Mouse (Mus musculus): ENCODE results near the gene Slc37a3. TPM values are rescaled to one million over a fixed set of nuclear protein-coding genes. Genes with fewer than 3 reads are reported as not detected.
"Not testable (repeated sequence)": the region's sequence is repeated elsewhere in the genome, so short reads cannot be mapped to it uniquely, and the experiment has no call there.

The Slc37a3 gene
- polyA plus RNA-seq, 1 experiment from 2014 or later: 52.1 TPM

DNA sequence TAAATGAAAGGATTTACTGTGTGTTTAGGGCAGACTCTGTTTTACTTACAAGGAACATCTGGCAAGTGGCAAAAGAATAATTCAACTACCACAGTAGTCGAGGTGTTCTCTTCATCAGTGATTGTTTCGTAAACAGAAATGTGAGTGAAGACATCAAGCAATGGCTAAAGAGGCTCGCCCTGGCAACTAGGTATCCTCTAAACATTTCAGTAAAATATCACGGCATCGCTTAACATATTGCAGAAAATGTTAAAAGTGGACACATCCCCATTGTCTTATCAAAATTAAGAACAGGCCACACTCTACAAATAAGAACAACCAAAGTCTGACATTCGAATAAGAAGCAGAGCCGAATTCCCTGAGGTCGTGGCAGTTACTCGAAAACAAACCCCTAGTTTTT is 700 bp downstream of the Slc37a3 start:
- H3K4me3 ChIP-seq (replicated peaks): peak overlapping the region; percentile 84
- peaks cover 21% of the 10 kb centered on the region for H3K4me1 ChIP-seq
- H3K27me3 ChIP-seq: peaks cover 22% of the 10 kb centered on the region
- H3K9me3 ChIP-seq: no peaks in the 10 kb centered on the region
- peak overlapping the region; percentile 60 for H3K4me2 ChIP-seq
- 31% methylated on average over 9 of the region's 9 CpGs for WGBS
- H3K36me3 ChIP-seq (replicated peaks): peaks cover 15% of the 10 kb centered on the region
- H3K27ac ChIP-seq: no peak overlapping the region
- no peak for ATAC-seq (ENCODE audit: low FRiP score)
- peak overlapping the region; percentile 84 for H3K9ac ChIP-seq

DNA sequence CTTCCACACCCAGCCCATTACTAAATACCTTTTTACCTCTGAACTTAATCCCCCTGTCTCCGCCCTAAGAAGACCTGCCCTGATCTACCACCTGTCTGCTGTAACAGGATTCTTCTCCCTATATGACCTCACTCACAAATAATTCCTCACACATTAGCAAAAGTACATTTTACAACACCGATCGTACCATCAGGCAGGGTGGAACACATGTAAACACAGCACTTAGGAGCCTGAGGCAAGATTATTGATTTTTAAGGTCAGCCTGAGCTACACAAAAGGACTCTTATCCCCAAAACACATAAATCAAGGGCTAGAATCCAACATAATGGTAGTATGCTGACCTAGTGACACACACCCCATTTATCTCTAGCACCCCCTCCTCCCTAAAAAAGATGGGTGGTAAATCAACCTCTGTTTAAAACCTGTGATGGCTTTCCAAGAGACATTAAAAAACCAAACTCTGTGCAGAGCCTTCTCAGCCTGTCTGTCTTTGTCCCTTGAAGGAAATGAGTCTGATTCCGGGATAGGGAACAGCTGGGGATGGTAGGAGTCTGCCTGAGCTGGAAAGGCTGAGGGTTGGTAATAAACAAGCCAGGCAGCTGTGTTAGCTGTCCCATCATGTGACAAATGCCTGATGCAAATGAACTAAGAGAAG is 4.0 kb downstream of the Slc37a3 start:
- Histone ChIP-seq H3K9me3 (no peaks in the 10 kb centered on the region), H3K36me3 (replicated peaks) (peaks cover 18% of the 10 kb centered on the region), H3K4me1 (peaks cover 14% of the 10 kb centered on the region), H3K4me3 (replicated peaks) (no peak overlapping the region), H3K4me2 (no peak overlapping the region), H3K27me3 (0 out of 2 replicates have a peak, but pooled peaks cover 1% of the 10 kb centered on the region), H3K27ac (no peak overlapping the region), H3K9ac (no peak overlapping the region)
- no peak for ATAC-seq (ENCODE audit: low FRiP score)
- WGBS: 89% methylated on average over 4 of the region's 4 CpGs

DNA sequence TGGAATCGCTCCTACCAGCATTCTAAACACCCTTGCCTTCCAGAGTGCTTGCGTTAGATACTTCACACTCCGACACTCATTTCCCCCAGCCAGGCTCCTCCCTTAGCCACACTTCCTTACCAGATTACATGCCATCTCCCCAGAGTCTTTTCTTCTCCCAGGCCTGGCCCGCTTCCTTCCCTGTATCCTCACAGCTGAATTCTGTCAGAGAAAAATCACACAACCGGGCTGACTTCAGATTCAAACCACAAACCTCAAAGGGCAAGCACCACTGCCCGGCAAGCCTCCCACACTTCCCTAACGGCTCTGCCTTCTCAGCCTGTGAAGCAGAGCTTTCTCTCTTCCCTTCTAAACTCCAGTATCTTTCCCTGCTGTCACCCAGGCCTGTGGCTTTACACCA is 4.7 kb downstream of the Slc37a3 start:
- 80% methylated on average over 7 of the region's 7 CpGs for WGBS
- ATAC-seq (ENCODE audit: low FRiP score): no peak
- H3K27me3 ChIP-seq: no peaks in the 10 kb centered on the region
- H3K4me2 ChIP-seq: no peak overlapping the region
- H3K9ac ChIP-seq: no peak overlapping the region
- peaks cover 18% of the 10 kb centered on the region for H3K36me3 ChIP-seq (replicated peaks)
- H3K4me3 ChIP-seq (replicated peaks): no peak overlapping the region
- H3K4me1 ChIP-seq: peaks cover 14% of the 10 kb centered on the region
- H3K27ac ChIP-seq: no peak overlapping the region
- H3K9me3 ChIP-seq: no peaks in the 10 kb centered on the region

DNA sequence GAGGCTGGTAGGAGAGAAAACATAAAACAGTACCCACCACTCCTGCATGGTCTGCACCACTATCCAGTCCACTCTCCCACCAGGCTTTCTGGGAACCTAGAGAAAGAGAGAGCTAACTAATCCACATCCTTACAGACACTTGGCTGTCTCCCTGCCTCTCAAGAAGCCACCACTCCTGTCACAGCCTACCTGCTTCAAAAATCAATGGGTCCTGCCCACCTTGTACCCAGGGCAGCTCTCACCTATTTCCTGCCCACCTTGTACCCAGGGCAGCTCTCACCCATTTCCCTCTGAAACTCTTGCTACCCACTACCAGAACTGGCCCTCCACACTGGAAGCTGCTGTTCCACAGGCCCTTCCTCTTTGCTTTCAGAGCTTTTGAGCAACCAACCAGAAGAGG is 5.4 kb downstream of the Slc37a3 start:
- Histone ChIP-seq H3K9me3 (no peaks in the 10 kb centered on the region), H3K4me3 (replicated peaks) (no peak overlapping the region), H3K36me3 (replicated peaks) (peaks cover 18% of the 10 kb centered on the region), H3K27me3 (no peaks in the 10 kb centered on the region), H3K9ac (no peak overlapping the region), H3K4me1 (peaks cover 14% of the 10 kb centered on the region), H3K4me2 (no peak overlapping the region), H3K27ac (no peak overlapping the region)
- no peak for ATAC-seq (ENCODE audit: low FRiP score)

DNA sequence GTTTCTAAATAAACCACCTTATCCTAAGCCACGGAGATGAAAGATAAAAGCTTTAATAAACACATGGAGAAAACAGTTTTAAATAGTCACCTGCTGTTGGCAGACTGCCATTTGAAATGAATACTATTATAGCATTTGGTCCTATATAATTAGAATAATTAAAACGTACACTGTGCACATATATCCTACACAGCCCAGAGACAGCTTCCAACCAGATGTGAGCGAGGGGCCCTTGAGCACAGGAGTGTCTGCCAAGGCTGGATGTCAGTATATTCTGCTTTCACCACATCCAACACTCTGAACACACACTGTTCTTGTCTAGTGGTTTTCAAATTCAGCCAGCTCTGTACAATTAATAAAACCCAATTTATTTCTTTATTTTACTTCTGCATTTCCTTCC is 7.8 kb downstream of the Slc37a3 start:
- WGBS: 81% methylated on average over 3 of the region's 3 CpGs
- Histone ChIP-seq H3K27me3 (no peaks in the 10 kb centered on the region), H3K27ac (no peak overlapping the region), H3K9me3 (no peaks in the 10 kb centered on the region), H3K4me3 (replicated peaks) (no peak overlapping the region), H3K9ac (no peak overlapping the region), H3K4me1 (no peaks in the 10 kb centered on the region), H3K4me2 (no peak overlapping the region), H3K36me3 (replicated peaks) (peaks cover 33% of the 10 kb centered on the region)
- ATAC-seq (ENCODE audit: low FRiP score): no peak

DNA sequence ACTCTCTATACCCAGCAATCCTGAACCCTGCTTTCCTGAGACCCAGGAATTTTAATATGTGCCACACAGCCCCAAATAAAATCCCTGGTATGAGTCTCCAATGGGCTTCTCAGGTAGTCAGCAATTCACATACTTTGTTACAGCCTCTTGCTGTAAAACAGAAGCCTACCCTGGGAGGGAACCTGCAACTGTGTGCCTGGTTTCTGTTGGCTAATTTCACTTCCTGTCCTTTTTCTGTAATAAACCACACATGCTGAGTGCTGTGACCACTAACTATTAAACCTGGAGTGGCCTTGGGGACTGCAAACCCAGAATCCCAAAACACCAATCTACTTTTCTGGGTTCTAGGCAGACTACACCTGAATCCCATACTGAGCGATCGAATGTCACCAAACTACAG is 14.8 kb downstream of the Slc37a3 start:
- Histone ChIP-seq H3K4me2 (no peak overlapping the region), H3K4me3 (replicated peaks) (no peak overlapping the region), H3K9ac (no peak overlapping the region), H3K9me3 (no peaks in the 10 kb centered on the region), H3K4me1 (no peaks in the 10 kb centered on the region), H3K36me3 (replicated peaks) (peaks cover 47% of the 10 kb centered on the region), H3K27me3 (no peaks in the 10 kb centered on the region), H3K27ac (no peak overlapping the region)
- ATAC-seq (ENCODE audit: low FRiP score): no peak
- 95% methylated on average over 2 of the region's 2 CpGs for WGBS

DNA sequence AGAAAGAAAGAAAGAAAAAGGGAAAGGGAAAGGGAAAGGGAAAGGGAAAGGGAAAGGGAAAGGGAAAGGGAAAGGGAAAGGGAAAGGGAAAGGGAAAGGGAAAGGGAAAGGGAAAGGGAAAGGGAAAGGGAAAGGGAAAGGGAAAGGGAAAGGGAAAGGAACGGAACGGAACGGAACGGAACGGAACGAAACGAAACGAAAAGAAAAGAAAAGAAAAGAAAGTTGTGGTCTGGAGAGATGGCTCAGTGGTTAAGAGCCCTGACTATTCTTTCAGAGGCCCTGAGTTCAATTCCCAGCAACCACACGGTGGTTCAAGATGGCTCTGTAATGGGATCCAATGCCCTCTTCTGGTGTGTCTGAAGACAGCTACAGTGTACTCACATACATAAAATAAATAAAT is 18.3 kb downstream of the Slc37a3 start:
- not testable (repeated sequence) for H3K27ac ChIP-seq; H3K4me3 ChIP-seq (replicated peaks); H3K9me3 ChIP-seq; H3K4me1 ChIP-seq; H3K27me3 ChIP-seq; H3K9ac ChIP-seq; ATAC-seq (ENCODE audit: low FRiP score); H3K4me2 ChIP-seq
- WGBS: 97% methylated on average over 9 of the region's 9 CpGs
- H3K36me3 ChIP-seq (replicated peaks): peaks cover 48% of the 10 kb centered on the region

DNA sequence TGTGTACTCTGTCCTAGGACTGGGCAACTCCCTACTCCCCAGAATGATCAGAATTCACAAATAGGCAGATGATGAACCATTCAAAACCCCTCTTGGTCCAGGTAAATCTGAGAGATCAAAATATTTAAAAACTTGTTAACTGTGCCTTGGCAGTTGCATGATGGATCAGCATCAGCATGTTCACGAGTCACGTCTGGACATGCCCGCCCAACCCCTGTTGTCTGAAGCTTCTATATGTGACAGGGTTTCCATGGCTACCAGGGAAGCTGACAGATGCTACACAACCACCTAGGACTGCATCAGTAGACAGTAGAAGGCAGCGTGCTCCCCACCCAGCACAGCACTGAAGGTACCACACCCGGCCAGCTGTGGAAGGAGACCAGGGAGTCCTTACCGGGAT is 28.5 kb downstream of the Slc37a3 start:
- 75% methylated on average over 6 of the region's 6 CpGs for WGBS
- H3K27me3 ChIP-seq: no peaks in the 10 kb centered on the region
- no peak overlapping the region for H3K4me3 ChIP-seq (replicated peaks)
- ATAC-seq (ENCODE audit: low FRiP score): no peak
- peaks cover 51% of the 10 kb centered on the region for H3K36me3 ChIP-seq (replicated peaks)
- peaks cover 46% of the 10 kb centered on the region for H3K4me1 ChIP-seq
- H3K27ac ChIP-seq: peak overlapping the region; percentile 76; the same call in 1 of the 2 replicates
- no peaks in the 10 kb centered on the region for H3K9me3 ChIP-seq
- no peak overlapping the region for H3K4me2 ChIP-seq
- no peak overlapping the region for H3K9ac ChIP-seq

DNA sequence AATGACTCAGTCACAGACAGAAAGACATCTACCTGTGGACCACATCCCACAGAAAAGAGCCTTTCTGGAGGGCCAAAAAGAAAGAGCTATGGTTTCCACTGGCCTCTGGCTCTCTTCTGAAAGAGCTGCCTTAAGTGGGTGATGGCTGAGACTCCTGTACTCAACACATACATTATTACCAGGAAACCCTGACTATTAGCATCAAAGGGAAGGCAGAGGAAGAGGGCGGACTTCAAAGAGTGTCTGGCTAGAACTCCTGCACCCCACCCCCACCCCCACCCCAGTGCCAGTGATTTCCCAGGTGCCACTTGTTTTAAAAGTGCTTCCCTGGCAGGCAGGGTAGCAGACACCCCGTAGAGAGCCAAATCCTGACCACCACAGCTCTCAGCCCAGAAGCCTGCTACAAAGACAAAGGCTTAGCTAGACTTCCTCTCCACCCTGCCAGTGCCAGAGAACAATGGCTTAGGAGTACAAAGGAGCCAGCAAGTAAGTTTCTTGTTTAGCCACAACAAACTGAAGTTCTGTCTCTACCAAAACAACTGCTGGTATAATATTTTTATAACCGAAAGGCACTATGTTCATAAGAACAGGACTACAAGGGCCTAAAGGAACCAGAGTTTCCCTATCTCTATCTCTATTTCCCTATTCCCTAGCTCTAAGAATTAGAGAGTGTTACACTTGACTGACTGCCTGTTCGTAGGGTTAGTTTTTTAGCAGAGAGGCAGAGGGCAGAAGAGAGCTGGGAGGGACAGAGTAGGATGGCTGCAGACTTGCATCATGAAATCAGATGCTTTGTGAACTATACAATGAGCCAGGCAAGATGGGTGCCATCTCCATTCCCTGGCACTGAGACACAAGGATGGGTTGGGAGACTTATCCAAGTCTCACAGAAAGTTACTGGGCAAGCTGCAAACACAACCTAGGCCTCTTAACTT is 29.3 kb downstream of the Slc37a3 start:
- Histone ChIP-seq H3K27me3 (no peaks in the 10 kb centered on the region), H3K27ac (peak overlapping the region; percentile 76), H3K4me2 (no peak overlapping the region), H3K9ac (peak overlapping the region; percentile 29; the same call in 1 of the 2 replicates), H3K36me3 (replicated peaks) (peaks cover 54% of the 10 kb centered on the region), H3K4me1 (peaks cover 46% of the 10 kb centered on the region), H3K9me3 (no peaks in the 10 kb centered on the region), H3K4me3 (replicated peaks) (no peak overlapping the region)
- WGBS: 11% methylated on average over 4 of the region's 4 CpGs
- ATAC-seq (ENCODE audit: low FRiP score): no peak

DNA sequence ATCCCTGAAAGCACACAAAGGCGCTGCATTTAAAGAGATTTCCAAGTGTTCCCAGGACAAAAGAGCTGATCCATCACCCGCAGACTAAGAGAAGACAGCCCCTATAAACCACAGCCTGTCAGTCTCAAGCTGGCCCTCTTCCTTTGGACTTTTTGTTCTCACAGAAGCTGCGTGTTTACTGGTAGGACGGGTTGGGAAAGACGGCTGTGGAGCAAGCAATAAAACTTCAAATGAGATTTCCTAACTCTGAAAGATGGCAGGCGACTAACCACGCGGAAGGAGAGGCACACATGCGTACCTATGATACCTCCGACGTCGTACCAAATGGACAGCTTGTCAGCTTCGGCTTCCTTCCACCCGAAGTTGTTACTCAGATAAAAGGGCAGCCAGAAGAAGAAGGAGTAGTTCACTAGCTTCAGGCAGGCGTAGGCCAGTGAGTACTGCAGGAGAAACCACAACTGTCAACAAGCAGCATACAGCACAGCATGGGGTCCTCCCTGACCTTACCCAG is 30.4 kb downstream of the Slc37a3 start:
- no peaks in the 10 kb centered on the region for H3K27me3 ChIP-seq
- no peak overlapping the region for H3K9ac ChIP-seq
- ATAC-seq (ENCODE audit: low FRiP score): 0 out of 2 replicates have a peak, but pooled peaks have one; percentile 37
- H3K36me3 ChIP-seq (replicated peaks): peaks cover 55% of the 10 kb centered on the region
- no peak overlapping the region for H3K4me2 ChIP-seq
- peak overlapping the region; percentile 76 for H3K27ac ChIP-seq
- H3K9me3 ChIP-seq: no peaks in the 10 kb centered on the region
- WGBS: 11% methylated on average over 15 of the region's 15 CpGs
- no peak overlapping the region for H3K4me3 ChIP-seq (replicated peaks)
- H3K4me1 ChIP-seq: peaks cover 46% of the 10 kb centered on the region

DNA sequence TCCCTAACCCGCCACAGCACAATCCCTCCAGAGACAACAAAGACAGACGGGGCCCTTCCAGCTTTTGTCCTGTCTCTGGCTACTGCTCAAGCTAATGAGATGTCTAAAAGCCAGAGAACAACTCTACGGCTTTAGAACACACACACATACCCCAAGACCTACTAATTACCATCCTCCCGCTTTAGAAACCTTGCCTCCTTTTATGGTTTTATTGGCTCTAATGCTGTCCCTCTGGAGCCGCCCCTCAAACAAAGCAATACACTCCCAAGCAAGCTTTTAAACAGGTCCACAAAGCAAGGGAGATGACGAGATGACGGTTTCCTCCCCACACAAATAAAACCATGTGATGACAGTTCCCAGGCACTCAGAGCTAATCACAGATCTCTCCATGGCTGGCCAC is 32.0 kb downstream of the Slc37a3 start:
- no peaks in the 10 kb centered on the region for H3K27me3 ChIP-seq
- 13% methylated on average over 7 of the region's 7 CpGs for WGBS
- peaks cover 48% of the 10 kb centered on the region for H3K36me3 ChIP-seq (replicated peaks)
- H3K9me3 ChIP-seq: no peaks in the 10 kb centered on the region
- H3K4me3 ChIP-seq (replicated peaks): no peak overlapping the region
- H3K9ac ChIP-seq: no peak overlapping the region
- peak; percentile 27; the same call in 1 of the 2 replicates for ATAC-seq (ENCODE audit: low FRiP score)
- peaks cover 46% of the 10 kb centered on the region for H3K4me1 ChIP-seq
- no peak overlapping the region for H3K4me2 ChIP-seq
- H3K27ac ChIP-seq: peak overlapping the region; percentile 63; the same call in 1 of the 2 replicates

DNA sequence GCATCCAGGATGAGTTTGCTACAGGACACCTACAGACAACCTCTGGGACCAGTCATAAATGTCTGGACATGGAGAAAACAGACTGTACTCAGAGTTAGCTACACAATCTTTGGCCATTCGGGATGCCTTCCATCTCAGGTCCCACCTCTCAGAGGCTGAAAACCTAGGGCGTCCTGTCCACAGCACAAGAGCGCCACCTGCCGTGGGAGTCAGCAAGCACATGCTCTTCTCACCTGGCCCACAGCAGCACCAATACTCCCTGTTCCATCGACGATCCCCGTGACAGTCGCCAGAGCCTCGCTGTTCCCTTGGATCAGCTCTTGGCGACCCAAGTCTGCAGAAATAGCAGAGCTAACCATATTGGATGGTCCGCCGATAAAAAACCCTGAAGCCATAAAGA is 33.5 kb downstream of the Slc37a3 start:
- Histone ChIP-seq H3K27me3 (no peaks in the 10 kb centered on the region), H3K27ac (no peak overlapping the region), H3K36me3 (replicated peaks) (peaks cover 34% of the 10 kb centered on the region), H3K4me2 (no peak overlapping the region), H3K4me1 (peaks cover 43% of the 10 kb centered on the region), H3K4me3 (replicated peaks) (no peak overlapping the region), H3K9ac (no peak overlapping the region), H3K9me3 (no peaks in the 10 kb centered on the region)
- ATAC-seq (ENCODE audit: low FRiP score): peak; percentile 68
- WGBS: 14% methylated on average over 12 of the region's 12 CpGs

Measured in forebrain, embryonic 12.5 days (tissue).